Mouse (Mus musculus): Measurements from ENCODE around the gene Clnk.
A peak's percentile ranks its signal among the peaks of the same experiment; 100 is the strongest.

Gene Clnk

DNA sequence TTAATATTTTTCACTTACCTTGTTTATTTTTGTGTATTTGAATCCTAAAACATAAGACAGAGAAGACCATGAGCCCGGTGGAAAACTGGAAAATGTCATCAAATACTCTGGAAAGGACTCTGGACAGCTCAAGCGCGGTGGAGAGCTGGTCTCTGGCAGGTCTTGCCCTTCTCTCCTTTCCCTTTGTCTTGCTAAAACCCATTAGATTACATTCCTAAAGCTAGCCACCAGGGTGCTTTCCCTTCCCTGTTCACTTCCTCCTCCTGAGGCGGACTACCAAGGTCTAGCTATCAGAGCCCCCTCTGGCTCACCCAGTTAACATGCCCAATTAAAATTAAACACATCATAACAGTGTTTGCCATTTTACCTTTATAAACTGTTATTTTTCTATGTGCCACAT lies 123.9 kb downstream of the Clnk start:
- DNase-seq (ENCODE audit: low spot score in 2 of 2), result no peak

DNA sequence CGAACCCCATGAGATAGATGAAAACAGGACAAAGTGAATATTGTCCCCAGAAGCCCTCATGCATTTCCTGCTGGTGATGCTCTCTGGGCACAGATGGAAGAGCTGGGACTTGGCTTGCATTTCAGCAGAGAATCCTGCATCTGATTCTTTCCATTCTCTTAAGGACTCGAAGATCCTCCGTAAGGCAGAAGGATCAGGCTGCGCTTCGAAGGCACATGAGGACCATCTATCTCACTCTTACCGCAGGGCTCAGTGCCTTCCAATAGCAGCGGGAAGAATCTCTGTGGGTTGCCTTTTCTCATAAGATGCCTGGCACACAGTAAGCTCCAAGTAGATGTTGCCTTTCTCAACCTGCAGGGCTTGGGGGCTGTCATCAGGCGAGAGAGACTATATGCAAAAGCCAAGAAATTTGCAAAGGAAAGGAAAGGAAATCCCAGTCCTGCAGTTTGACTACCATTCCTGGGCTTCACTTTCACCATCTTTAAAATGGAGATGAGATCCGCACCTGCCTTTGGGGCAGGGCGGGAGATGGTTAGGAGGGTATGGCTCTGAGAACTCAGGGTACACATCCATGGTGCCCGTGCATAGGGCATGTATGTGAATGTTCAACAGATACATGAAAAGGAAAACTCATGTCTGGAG lies 167.6 kb downstream of the Clnk start:
- DNase-seq (ENCODE audit: low spot score in 2 of 2), result no peak

DNA sequence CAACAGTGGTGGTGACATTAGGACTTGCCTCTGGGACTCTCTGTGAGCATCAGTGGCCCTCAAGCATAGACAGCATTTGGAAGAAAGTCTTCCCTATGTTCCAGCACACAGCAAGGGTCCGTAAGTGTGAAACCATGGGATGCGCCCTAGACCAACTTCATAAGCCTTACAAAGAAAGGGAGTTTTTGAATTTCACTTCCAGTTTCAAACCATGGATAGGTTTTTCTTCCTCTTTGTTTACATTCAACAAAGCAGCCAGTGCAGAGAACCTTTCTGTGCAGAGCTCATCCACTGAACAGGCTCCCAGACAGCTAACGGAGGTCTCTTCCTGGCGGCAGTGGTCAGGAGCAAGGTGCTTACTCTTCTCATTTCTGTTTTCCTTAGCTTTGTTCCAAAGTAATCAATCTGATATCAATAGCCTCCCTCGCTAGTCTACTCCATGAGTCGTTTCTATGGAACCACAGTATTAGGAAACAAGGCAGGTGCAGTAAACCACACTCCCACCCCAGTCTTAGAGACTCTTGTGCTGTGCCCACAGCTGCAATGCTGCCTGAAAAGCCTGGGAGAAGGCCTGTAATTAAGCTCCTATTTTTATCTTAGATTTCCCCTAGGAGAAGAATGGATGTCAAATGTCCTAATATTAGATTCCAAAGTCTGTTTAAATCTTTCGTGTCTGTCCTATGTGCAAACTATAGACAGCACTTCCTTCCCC lies 169.1 kb downstream of the Clnk start:
- DNase-seq (ENCODE audit: low spot score in 2 of 2), result no peak

DNA sequence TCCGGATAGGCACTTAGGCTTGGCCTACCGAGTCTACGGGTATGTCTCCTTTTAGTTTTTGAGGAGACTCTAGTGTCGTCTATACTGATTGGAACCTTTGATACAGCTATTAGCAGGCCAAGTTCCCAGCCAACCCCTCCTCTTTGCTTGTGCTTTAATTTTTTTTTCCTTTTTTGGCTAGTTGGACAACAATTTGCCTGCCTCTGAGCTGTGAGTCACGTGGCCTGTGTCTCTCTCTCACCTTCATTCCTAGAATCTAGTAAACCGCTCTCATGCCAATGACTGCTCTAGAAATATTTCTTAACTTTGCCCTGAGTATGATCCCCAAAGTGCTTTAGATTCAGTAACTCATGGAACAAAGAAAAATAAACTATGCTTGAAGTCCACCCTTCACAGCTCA lies 173.7 kb downstream of the Clnk start:
- DNase-seq (ENCODE audit: low spot score in 2 of 2), result no peak

DNA sequence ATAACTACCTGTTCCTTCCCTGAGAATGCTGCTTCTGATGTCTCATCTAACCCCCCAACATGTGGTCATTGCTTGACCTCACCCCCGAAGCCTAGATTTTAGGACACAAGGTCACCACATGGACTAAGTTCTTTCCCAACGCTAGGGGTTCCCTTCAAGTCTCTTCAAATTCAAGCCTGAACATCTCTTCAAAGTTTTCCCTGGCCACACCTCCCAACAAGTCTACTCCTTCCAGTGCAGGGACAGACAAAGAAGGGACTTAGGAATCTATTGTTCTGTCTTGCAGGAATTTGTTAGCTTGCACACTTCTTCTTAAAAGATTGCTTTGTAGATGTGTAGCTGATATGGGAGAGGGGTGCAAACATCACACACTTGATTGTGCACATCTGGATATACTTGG lies 174.5 kb downstream of the Clnk start:
- no peak for DNase-seq (ENCODE audit: low spot score in 2 of 2)

DNA sequence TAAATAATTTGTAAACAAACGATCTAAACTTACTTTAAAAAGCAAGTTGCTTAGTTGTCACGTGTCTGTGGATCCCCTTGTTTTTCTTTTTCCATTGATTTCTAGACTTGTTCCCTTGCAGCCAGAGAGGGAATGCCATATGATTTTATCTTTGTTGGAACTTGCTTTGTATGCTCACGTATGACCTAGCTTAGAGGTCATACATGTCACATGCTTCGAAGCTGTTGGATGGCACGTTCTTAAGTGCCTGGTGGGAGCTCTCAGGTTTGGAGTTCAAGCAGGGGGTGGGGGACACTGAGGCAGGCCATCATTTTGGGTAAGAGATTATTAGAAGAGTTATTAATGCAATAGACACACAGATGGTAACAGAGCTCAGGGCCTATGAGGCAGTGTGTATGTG lies 178.1 kb downstream of the Clnk start:
- DNase-seq (ENCODE audit: low spot score in 2 of 2), result no peak

DNA sequence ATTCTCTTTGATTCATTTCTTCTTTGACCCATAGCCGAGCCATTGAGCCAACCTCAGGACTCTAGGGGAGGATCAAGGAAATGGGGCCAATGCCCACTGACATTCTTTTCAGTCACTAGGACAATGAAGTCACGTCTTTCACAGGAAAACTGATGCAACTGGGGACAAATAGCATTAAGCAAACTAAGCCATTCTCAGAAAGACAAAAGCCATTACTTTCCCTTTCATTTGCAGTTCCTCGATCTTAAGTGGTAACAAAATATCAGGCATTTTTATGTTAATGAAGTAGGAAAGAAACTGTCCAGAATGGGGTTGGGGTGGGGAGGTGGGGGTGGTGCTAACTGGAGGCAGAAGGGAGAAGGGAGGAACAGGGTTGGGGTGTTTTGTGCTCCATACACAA lies 178.6 kb downstream of the Clnk start:
- DNase-seq (ENCODE audit: low spot score in 2 of 2), result no peak

DNA sequence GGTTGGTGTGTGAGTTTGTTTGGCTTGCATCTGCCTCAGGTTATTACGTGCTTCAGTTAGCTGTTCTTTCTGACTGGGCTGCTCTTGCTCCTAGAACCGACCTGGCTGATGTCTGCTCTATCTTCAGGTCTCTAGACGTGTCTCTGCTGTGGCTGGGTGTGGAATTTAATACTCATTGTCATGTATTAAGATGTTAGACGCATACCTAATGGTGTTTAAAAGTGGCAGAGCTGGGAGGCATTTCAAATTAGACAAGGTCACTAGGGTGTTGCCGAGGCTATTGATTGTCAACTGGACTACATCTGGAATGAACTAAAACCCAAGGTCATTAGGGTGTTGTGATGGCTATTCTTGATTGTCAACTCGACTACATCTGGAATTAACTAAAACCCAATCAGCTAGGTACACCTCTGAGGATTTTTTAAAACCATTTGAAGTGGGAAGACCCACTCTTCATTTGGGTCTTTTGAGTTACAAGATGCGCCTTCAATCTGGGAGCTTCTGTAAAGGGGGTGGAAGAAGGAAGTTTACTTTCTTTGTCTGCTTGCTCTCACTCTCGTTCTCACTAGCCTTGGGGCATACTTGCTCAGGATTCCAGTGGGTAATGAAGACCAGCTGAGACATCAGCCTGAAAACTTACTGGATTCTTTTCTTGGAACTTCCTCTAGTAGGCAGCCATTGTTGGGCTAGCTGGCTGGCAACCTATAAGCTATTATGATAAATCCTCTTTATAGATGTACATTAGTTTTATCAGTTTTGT lies 179.8 kb downstream of the Clnk start:
- no peak for DNase-seq (ENCODE audit: low spot score in 2 of 2)

DNA sequence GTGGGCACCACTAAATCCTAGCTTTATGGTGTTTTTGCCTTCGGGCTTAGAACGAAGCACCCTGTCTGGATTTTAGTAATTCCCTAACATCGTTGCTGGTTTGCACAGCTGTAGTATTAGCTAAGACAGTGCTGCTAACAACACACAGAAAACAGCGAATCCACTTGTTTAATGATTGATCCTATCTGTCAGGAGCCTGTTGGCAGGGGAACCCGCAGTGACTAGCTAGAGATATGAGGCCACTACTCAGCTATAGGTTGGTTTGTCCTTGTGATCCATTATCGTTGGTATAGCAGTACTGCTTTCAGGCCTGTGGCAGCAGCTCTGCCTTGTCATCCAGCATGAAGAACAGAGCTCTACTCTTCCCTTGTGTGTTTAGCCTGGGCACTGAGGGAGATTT lies 183.8 kb downstream of the Clnk start:
- no peak for DNase-seq (ENCODE audit: low spot score in 2 of 2)

DNA sequence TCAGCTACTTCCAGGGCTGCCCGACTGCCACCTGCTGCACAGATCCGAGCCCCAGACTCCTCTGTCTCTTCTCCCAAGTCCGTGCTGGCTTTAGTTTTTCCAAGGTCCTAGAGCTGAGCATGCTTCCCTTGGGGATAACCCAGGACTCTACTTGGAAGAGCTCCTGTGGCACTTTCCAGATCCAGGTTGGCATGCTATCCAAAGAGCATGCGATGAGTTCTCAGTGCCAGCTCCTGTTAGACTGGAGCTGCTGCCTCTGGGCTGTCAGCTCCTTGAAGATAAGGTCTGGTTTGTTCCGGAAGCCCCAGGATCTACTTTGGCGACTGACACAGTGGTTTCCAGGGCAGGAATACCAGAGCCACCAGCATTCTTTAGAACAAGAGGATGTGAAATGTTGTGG lies 187.4 kb downstream of the Clnk start:
- DNase-seq (ENCODE audit: low spot score in 2 of 2), result no peak

DNA sequence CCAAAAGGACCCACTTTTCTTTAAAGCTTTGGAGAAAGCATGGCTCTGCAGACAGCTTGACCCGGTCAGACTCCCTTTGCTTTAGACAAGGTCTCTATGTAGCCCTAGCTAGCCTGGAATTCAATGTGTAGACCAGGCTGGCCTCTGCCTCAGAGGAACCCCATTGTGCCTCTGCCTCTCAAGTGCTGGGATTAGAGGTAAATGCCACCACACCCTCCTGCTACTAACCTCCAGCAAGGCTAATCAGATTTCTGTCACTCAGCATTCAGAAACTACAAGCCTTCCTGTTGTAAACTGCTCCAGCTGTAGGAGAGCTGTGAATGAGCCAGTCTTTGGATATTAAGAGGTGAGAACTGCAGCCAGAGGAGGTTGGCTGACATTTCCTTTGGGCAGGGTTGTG lies 188.9 kb downstream of the Clnk start:
- DNase-seq (ENCODE audit: low spot score in 2 of 2), result no peak

DNA sequence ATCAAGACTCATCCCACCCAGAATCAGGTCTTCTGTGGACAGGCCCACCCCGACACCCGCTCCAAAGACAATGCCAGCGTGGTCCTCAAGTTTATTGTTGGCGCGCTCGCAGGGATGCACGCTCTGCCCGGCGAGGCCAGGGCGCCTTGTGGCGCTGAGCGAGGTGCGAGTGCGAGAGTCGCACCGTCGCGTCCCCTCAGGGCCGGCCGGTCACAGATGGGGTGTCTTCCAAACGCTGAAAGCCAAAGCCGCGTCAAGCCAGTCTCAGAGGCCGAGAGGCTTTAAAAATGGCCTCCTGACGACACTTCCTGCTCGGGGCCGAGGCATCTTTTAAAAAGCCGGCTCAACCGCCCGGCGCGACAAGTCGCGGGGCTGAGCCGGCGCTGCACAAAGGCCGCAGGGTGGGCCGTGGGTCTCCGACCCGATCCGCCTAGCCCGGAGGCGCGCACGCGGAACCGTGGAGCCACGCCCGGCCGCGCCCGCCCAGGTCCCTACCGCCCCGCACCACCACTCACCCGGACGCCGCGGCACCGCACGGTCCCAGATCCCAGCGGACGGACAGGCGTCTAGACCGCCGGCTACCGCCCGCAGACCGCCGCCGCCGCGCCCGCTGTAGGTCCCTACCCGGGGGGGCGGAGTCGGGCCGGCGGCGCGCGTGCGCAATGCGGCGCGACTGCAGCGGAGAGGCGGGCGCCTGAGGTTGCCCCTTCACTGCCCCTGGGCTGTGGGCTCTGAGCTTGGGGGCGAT lies 192.3 kb downstream of the Clnk start, which contains the start of gene Zfp518b:
TSS of gene Zfp518b (minus strand) at position 663 of the 748 bp plus-strand sequence.
- DNase-seq (ENCODE audit: low spot score in 2 of 2), result peak; percentile 56 to 59

DNA sequence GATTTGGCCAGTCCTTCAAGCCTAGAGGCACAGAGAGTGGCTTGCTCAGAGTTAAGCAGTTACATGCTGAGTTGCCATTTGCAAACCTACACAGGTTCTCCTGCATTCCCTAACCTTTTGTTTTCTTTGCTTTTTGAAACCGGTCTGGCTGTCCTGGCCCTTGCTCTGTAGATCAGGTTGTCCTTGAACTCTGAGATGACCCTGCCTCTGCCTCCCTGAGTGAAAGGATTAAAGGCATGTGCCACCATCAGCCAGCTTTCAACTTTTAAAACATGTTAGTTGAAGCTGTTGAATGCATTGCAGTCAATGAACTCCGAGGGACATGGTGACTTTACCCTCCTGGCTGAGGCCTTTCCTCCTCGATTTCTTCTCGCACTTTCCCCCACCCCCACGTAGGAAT lies 217.8 kb downstream of the Clnk start:
- DNase-seq (ENCODE audit: low spot score in 2 of 2), result no peak
